Comparison of ENCODE assay signal across 12 mouse cellular contexts in the genomic region with DNA sequence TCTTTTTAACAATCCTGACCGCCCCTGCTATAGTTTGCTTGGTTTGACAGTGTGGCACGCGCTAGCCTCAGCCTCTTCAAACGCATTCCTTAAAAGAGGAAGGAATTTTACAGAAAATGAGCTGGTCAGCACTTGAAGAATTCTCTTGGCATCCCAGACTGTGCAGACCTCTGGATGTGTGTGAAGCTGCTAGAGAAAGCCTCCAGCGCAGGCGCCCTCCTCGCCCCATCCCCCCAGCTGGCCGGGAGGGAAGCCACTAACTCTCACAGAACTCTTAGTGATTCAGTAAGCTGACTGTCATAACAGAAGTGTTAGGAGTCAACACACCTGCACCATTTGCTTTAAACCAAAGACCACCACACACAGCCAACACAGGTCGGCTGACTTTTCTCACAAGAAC. TPM values are rescaled to one million over a fixed set of nuclear protein-coding genes. Genes with fewer than 3 reads are reported as not detected.
DNase-seq lines count a peak whose midpoint lies in the region; ATAC-seq and TF ChIP-seq lines count a peak whose summit lies in the region.
"Had no signal": no experiment of that assay in that cellular context is flagged by ENCODE, and none has a peak within 500 bp of the region (broad histone marks: within the 10 kb centered on the region; RNA-seq: fewer than 3 reads in every experiment).

No protein-coding gene starts in this region.

- H3K9me3 ChIP-seq in limb, embryonic 13.5 days: no peaks in the 10 kb centered on the region
- H3K9me3 ChIP-seq: hindbrain, embryonic 13.5 days; limb, embryonic 12.5 days; megakaryocyte, embryonic 14.5 days had no signal

- no peak overlapping the region for H3K9ac ChIP-seq in limb, embryonic 13.5 days
- H3K9ac ChIP-seq: hindbrain, embryonic 13.5 days; limb, embryonic 12.5 days had no signal

- no peak for ATAC-seq in limb, embryonic 13.5 days (ENCODE audit: low FRiP score, low read depth)

- no peaks in the 10 kb centered on the region for H3K36me3 ChIP-seq in kidney, adult 2 months (ENCODE audit: control insufficient read depth, insufficient read depth, low read length)
- no peaks in the 10 kb centered on the region for H3K36me3 ChIP-seq in limb, embryonic 13.5 days
- H3K36me3 ChIP-seq: hindbrain, embryonic 13.5 days; limb, embryonic 12.5 days had no signal

- 68% methylated on average over 9 of the region's 9 CpGs for WGBS in kidney, adult 2 months
- 59% methylated on average over 9 of the region's 9 CpGs for WGBS in limb, embryonic 13.5 days

- DNase-seq in kidney, postnatal 14 days: peak; percentile 52
- no peak for DNase-seq in kidney, adult 2 months
- peak; percentile 49 for DNase-seq in gastrocnemius, postnatal 25 days
- no peak for DNase-seq in cerebellum, postnatal 25 days
- no peak for DNase-seq in spleen, adult 12 weeks (ENCODE audit: low spot score)
- DNase-seq: retina, postnatal 1 day had no signal

- no peak for TF ChIP-seq POLR2A in kidney, adult 2 months (IDR thresholded peaks at IDR 0.05; ENCODE audit: low read depth, low read length)
- TF ChIP-seq POLR2A in bone marrow macrophage, adult 2 months (IDR thresholded peaks at IDR 0.05; ENCODE audit: borderline replicate concordance, low read depth, low read length): no peak

- peaks cover 11% of the 10 kb centered on the region; the same call in 1 of the 2 replicates for H3K4me1 ChIP-seq in kidney, adult 2 months (ENCODE audit: control insufficient read depth, insufficient read depth, low read length)
- peaks cover 90% of the 10 kb centered on the region for H3K4me1 ChIP-seq in bone marrow macrophage, adult 2 months (ENCODE audit: control insufficient read depth, insufficient read depth, low read length)
- H3K4me1 ChIP-seq in limb, embryonic 13.5 days: peaks cover 91% of the 10 kb centered on the region

- H3K27ac ChIP-seq in kidney, adult 2 months (ENCODE audit: insufficient read depth, low read depth, low read length): no peak overlapping the region
- H3K27ac ChIP-seq in bone marrow macrophage, adult 2 months (ENCODE audit: insufficient read depth, low read depth, low read length): peak overlapping the region; percentile 97
- H3K27ac ChIP-seq in limb, embryonic 13.5 days: peak overlapping the region; percentile 58; the same call in 1 of the 2 replicates
- H3K27ac ChIP-seq: hindbrain, embryonic 13.5 days; layer of hippocampus, adult 2 months had no signal

- no peak overlapping the region for H3K4me2 ChIP-seq in limb, embryonic 13.5 days (replicated peaks)
- H3K4me2 ChIP-seq: hindbrain, embryonic 13.5 days; limb, embryonic 12.5 days had no signal

- no peaks in the 10 kb centered on the region for H3K27me3 ChIP-seq in kidney, adult 2 months (replicated peaks; ENCODE audit: control insufficient read depth, insufficient read depth, low read length)
- H3K27me3 ChIP-seq in limb, embryonic 13.5 days: no peaks in the 10 kb centered on the region
- H3K27me3 ChIP-seq: limb, embryonic 12.5 days had no signal

- TF ChIP-seq CTCF in kidney, adult 2 months (conservative IDR thresholded peaks at IDR 0.05; ENCODE audit: insufficient read depth, insufficient read length, low read depth, low read length): no peak
- TF ChIP-seq CTCF in bone marrow macrophage, adult 2 months (IDR thresholded peaks at IDR 0.05; ENCODE audit: low read depth, low read length): no peak

- H3K4me3 ChIP-seq in kidney, adult 2 months (ENCODE audit: insufficient read depth, low read depth, low read length): no peak overlapping the region
- no peak overlapping the region; the same call in 1 of the 2 replicates for H3K4me3 ChIP-seq in bone marrow macrophage, adult 2 months (ENCODE audit: insufficient read depth, low read length)
- H3K4me3 ChIP-seq in limb, embryonic 13.5 days: no peak overlapping the region
- H3K4me3 ChIP-seq: hindbrain, embryonic 13.5 days; layer of hippocampus, adult 2 months; limb, embryonic 12.5 days; megakaryocyte, embryonic 14.5 days had no signal

RNA-seq across cellular contexts. Expression of gene Nfatc2, which starts 23.3 kb away (rescaled TPM):
- 2.9 and 3.4 TPM in 2 replicates for polyA plus RNA-seq in kidney, adult 2 months (2012; rRNA removed)
- polyA plus RNA-seq in bone marrow macrophage, adult 2 months (2012; ENCODE audit: insufficient read depth, insufficient read length, missing spikeins): 49.4 and 61.9 TPM in 2 replicates
- total RNA-seq in gastrocnemius, postnatal 25 days (2021): 1 to 10 TPM; 6.4 to 7.7 TPM
- 6.3 and 7.3 TPM in 2 replicates for polyA plus RNA-seq in limb, embryonic 13.5 days (2015; fragmentation: Nextera tagmentation; extraction: Ambion mirVana)

Comparison
In these comparisons a context has a peak if more than half of its experiments do, and no peak if none do; other contexts are left out.
1. DNase-seq: peak in kidney, postnatal 14 days (single experiment) and gastrocnemius, postnatal 25 days (single experiment); none in kidney, adult 2 months (single experiment), cerebellum, postnatal 25 days (0 of 2) and spleen, adult 12 weeks (single experiment).